Mouse (Mus musculus): ENCODE measurements around the gene Camk2g. TPM values are rescaled to one million over a fixed set of nuclear protein-coding genes. Genes with fewer than 3 reads are reported as not detected.

Gene Camk2g
- 217 and 222 TPM in 2 replicates for polyA plus RNA-seq (2012; rRNA removed)

GRCm38 (mm10) chr14:20793758-20794531, at the start of gene Camk2g:
Gene Camk2g, minus strand, starts transcription at chr14:20794088.
- Histone ChIP-seq H3K27me3 (ENCODE audit: control insufficient read depth, insufficient read depth, low read length) (no peaks in the 10 kb centered on the region), H3K4me3 (replicated peaks; ENCODE audit: insufficient read depth, low read depth, low read length) (peak within 1 kb of the TSS; percentile 86), H3K27ac (ENCODE audit: insufficient read depth, low read length) (peak within 1 kb of the TSS; percentile 68; the same call in 1 of the 2 replicates), H3K4me1 (ENCODE audit: control insufficient read depth, insufficient read depth, low read length) (no peaks in the 10 kb centered on the region; the same call in 1 of the 2 replicates)
- WGBS, result under 1% methylated on average over 63 of the region's 76 CpGs
- DNase-seq, result peak; percentile 80 to 82
- TF ChIP-seq CTCF (IDR thresholded peaks at IDR 0.05; ENCODE audit: borderline replicate concordance, insufficient read depth, low read depth, low read length) (no peak), POLR2A (IDR thresholded peaks at IDR 0.05; ENCODE audit: borderline replicate concordance, insufficient read depth, low read length) (peak; percentile 58; the same call in 1 of the 2 replicates)

GRCm38 (mm10) chr14:20842629-20843028, 48.7 kb upstream of the Camk2g start:
- Histone ChIP-seq H3K4me1 (ENCODE audit: control insufficient read depth, insufficient read depth, low read length) (no peaks in the 10 kb centered on the region), H3K27ac (ENCODE audit: insufficient read depth, low read length) (no peak overlapping the region), H3K27me3 (ENCODE audit: control insufficient read depth, insufficient read depth, low read length) (no peaks in the 10 kb centered on the region), H3K4me3 (replicated peaks; ENCODE audit: insufficient read depth, low read depth, low read length) (no peak overlapping the region)
- no peak for DNase-seq
- no peak for TF ChIP-seq CTCF (IDR thresholded peaks at IDR 0.05; ENCODE audit: borderline replicate concordance, insufficient read depth, low read depth, low read length)
- no peak for TF ChIP-seq POLR2A (IDR thresholded peaks at IDR 0.05; ENCODE audit: borderline replicate concordance, insufficient read depth, low read length)
- WGBS, result 84% methylated on average over 3 of the region's 3 CpGs

DNA sequence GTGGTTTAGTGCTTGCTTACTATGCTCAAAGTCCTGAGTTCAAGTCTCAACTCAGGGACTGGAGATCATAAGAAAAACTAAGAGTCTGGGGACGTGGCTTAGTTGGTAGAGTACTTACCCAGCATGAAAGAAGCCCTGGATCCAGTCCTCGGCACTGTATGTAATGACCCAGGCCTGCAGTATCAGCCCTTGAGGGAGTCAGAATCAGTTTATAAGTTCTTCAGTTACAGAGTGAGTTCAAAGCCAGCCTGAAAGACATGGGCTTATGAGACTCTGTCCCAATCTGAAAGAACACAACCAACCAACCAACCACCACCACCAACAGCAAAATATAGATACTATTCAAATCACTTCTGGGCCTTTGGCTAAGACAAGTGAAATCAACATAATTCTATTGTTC, 47.6 kb upstream of the Camk2g start:
- DNase-seq, result no peak
- WGBS, result 93% methylated on average over 2 of the region's 2 CpGs
- no peak for TF ChIP-seq CTCF (IDR thresholded peaks at IDR 0.05; ENCODE audit: borderline replicate concordance, insufficient read depth, low read depth, low read length)
- no peak for TF ChIP-seq POLR2A (IDR thresholded peaks at IDR 0.05; ENCODE audit: borderline replicate concordance, insufficient read depth, low read length)

GRCm38 (mm10) chr14:20837681-20838080, 43.8 kb upstream of the Camk2g start:
- DNase-seq, result no peak
- Histone ChIP-seq H3K4me1 (ENCODE audit: control insufficient read depth, insufficient read depth, low read length) (no peaks in the 10 kb centered on the region), H3K27me3 (ENCODE audit: control insufficient read depth, insufficient read depth, low read length) (no peaks in the 10 kb centered on the region), H3K27ac (ENCODE audit: insufficient read depth, low read length) (no peak overlapping the region), H3K4me3 (replicated peaks; ENCODE audit: insufficient read depth, low read depth, low read length) (no peak overlapping the region)
- TF ChIP-seq CTCF (IDR thresholded peaks at IDR 0.05; ENCODE audit: borderline replicate concordance, insufficient read depth, low read depth, low read length) (no peak), POLR2A (IDR thresholded peaks at IDR 0.05; ENCODE audit: borderline replicate concordance, insufficient read depth, low read length) (no peak)
- whole genome bisulfite sequencing, result 92% methylated on average over 7 of the region's 7 CpGs

More for the DNA sequence above, 47.6 kb upstream of the Camk2g start:
- H3K27ac ChIP-seq (ENCODE audit: insufficient read depth, low read length), result no peak overlapping the region
- no peaks in the 10 kb centered on the region for H3K27me3 ChIP-seq (ENCODE audit: control insufficient read depth, insufficient read depth, low read length)
- H3K4me1 ChIP-seq (ENCODE audit: control insufficient read depth, insufficient read depth, low read length), result no peaks in the 10 kb centered on the region
- no peak overlapping the region for H3K4me3 ChIP-seq (replicated peaks; ENCODE audit: insufficient read depth, low read depth, low read length)

DNA sequence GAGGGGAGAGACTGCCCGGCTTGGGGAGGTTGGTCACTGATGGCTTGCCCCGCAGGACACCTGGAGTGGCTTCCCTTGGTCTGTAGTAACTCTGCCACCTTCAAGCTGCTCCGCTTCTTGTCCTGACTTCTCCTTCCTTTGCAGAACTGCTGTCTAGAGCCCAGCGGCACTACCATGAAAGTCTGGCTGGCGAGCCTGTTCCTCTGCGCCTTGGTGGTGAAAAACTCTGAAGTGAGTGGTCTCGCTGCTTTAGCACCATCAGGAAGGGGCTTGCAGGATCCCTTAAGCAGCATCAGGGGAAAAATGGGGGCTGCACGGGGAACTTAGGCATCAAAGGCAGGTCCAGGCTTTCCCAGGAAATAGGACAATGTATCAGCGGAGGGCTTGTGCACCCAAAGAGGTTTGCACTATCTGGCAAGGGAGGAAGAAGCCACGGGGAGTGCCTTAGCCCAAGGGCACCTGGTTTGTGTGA, 43.1 kb upstream of the Camk2g start:
- TF ChIP-seq CTCF (IDR thresholded peaks at IDR 0.05; ENCODE audit: borderline replicate concordance, insufficient read depth, low read depth, low read length) (no peak), POLR2A (IDR thresholded peaks at IDR 0.05; ENCODE audit: borderline replicate concordance, insufficient read depth, low read length) (no peak)
- DNase-seq, result no peak

DNA sequence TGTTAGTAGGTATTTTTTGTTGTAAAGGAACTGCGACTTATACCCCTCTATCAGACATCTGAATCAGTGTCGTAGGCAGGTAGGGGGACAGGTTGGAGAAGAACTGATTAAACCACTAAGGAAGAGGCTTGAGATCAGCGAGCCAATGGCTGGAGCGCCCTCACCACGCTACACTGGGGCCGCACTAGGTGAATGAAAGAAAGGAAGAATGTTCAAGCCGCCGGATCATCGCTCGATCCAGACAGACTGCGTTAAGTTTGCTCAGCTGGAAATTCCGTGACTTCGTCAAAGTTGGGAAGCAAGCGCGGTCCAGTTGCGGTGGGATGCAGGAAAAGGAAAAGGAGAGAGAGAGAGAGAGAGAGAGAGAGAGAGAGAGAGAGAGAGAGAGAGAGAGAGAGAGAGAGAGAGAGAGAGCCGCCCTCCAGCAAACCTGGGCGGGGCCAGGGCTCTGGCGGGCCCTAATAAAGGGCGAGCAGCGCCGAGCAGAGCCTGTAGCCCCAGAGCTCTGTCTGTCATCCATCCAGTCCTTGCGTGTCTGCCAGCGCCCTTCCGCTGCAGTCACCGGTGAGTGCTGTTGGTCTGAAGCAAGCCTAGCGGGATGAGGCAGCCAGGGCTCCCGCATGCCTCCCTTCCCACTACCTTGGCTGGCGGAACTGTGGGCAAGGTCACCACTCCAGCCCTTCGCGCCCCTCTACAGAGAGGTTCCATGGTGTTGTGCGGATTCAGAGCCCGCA, 42.5 kb upstream of the Camk2g start, which contains the start of gene Plau:
Gene Plau, plus strand, starts transcription at position 490 of the 734 bp plus-strand sequence.
- Histone ChIP-seq H3K4me3 (replicated peaks; ENCODE audit: insufficient read depth, low read depth, low read length) (peak within 1 kb of the TSS; percentile 47), H3K27ac (ENCODE audit: insufficient read depth, low read length) (no peak within 1 kb of the TSS), H3K4me1 (ENCODE audit: control insufficient read depth, insufficient read depth, low read length) (no peaks in the 10 kb centered on the region), H3K27me3 (ENCODE audit: control insufficient read depth, insufficient read depth, low read length) (no peaks in the 10 kb centered on the region)
- peak; percentile 59 to 64 for DNase-seq
- TF ChIP-seq CTCF (IDR thresholded peaks at IDR 0.05; ENCODE audit: borderline replicate concordance, insufficient read depth, low read depth, low read length), result no peak
- no peak for TF ChIP-seq POLR2A (IDR thresholded peaks at IDR 0.05; ENCODE audit: borderline replicate concordance, insufficient read depth, low read length)
- 2% methylated on average over 33 of the region's 33 CpGs for WGBS

More for the DNA sequence above, 43.1 kb upstream of the Camk2g start:
- H3K4me1 ChIP-seq (ENCODE audit: control insufficient read depth, insufficient read depth, low read length), result no peaks in the 10 kb centered on the region
- peak overlapping the region; percentile 47 for H3K4me3 ChIP-seq (replicated peaks; ENCODE audit: insufficient read depth, low read depth, low read length)
- H3K27ac ChIP-seq (ENCODE audit: insufficient read depth, low read length), result no peak overlapping the region
- no peaks in the 10 kb centered on the region for H3K27me3 ChIP-seq (ENCODE audit: control insufficient read depth, insufficient read depth, low read length)
- WGBS, result 12% methylated on average over 10 of the region's 10 CpGs

DNA sequence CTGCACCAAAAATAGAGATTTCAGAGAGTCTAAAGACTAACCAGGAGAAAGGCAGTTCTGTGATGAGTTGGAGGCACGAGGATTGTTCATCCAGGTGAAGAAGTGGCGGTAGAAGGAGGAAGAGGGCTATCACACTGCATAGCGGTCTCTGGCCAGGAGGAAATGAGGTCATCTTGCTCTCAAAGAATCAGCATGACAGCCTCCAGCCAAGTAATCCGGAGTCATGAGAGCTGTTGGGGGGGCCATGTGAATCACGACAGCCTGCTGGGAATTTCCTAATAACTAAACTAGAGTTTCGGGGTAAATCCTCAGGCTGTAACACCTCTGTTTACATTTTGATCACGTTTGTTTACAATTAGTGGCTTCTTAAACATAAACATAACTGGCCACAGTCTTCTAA, 40.2 kb upstream of the Camk2g start:
- Histone ChIP-seq H3K4me1 (ENCODE audit: control insufficient read depth, insufficient read depth, low read length) (no peaks in the 10 kb centered on the region), H3K27ac (ENCODE audit: insufficient read depth, low read length) (no peak overlapping the region), H3K4me3 (replicated peaks; ENCODE audit: insufficient read depth, low read depth, low read length) (no peak overlapping the region), H3K27me3 (ENCODE audit: control insufficient read depth, insufficient read depth, low read length) (no peaks in the 10 kb centered on the region)
- TF ChIP-seq CTCF (IDR thresholded peaks at IDR 0.05; ENCODE audit: borderline replicate concordance, insufficient read depth, low read depth, low read length), result no peak
- no peak for TF ChIP-seq POLR2A (IDR thresholded peaks at IDR 0.05; ENCODE audit: borderline replicate concordance, insufficient read depth, low read length)
- 65% methylated on average over 7 of the region's 7 CpGs for WGBS
- no peak for DNase-seq
